Mouse (Mus musculus): Measurements from ENCODE around the gene Cacna2d2.
A peak's percentile ranks its signal among the peaks of the same experiment; 100 is the strongest.

The Cacna2d2 gene

DNA sequence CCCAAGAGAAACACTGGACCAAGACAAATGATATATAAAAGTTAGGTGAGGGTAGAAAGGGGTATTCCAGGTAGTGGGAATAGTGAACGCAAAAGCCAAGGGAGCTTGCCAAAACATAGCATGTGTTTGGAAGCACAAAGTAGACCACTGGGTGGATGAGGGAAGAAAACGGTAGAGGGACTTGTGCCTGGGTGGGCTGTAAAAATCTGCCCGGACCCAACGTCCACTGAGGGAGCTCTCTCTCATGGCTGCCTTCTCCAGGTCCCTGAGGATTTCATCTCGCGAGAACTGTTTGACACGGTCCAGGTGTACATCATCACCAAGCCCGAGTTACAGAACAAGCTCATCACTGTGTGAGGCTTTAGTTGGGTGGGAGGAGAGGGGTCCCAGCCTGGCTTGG, 143.3 kb downstream of the Cacna2d2 start:
- DNase-seq: no peak

DNA sequence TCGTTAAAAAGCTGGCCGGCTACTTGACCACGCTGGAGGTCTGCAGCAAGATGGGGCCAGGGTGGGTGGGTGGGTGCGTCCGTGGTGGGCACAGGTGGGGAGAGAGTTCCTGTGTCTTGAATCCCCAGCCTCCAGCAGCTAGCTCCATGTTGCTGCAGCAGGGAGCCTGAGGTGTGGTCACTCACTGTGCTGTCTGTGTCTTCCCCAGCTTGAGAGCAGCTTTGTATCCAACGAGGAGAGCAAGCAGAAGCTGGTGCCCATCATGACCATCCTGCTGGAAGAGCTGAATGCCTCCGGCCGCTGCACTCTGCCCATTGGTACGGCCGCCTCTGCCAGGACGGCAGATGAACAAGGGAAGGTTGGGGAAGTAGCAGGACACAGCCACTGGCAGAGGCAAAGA, 143.9 kb downstream of the Cacna2d2 start:
- DNase-seq: no peak

GRCm38 (mm10) chr9:107544196-107544700, 144.8 kb downstream of the Cacna2d2 start:
- no peak for DNase-seq

- DNase-seq: peak in 1 of 2 experiments; percentile 59
Observed at GRCm38 (mm10) chr9:107544729-107545128, 145.3 kb downstream of the Cacna2d2 start.

DNA sequence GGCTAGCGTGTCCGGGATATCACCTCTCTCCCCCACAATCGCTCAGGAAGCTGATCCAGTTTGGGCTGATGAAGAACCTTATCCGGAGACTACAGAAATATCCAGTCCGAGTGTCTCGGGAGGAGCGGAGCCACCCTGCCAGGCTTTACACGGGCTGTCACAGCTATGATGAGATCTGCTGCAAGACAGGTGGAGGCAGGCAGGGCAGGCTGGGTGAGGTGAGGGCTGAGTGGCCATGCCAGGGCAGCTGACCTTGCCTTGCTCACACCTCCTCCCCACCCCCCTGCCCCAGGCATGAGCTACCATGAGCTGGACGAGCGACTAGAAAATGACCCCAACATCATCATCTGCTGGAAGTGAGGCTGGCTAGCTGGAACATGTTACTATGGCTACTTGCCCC, 145.8 kb downstream of the Cacna2d2 start:
- DNase-seq: peak in 1 of 2 experiments; percentile 56

DNA sequence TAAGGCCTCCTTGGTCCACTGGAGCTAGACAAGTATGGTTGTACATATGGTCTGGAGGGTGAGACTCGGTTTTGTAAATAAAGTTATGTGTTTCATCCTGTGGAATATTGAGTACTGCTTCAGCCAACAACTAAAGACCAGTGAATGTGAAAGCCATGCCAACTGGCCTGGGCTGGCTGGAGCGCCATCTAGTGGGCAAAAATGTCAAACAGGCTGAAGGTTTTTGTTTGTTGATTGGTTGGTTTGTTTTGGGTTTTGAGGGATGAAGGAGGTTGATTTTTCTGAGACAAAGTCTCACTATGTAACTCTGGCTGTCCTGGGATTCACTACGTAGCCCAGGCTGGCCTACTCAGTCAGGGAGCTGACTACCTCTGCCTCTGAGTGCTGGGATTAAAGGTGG, 146.2 kb downstream of the Cacna2d2 start:
- DNase-seq: peak; percentile 80 to 89

- peak; percentile 98 for DNase-seq
Observed at GRCm38 (mm10) chr9:107547026-107547425, 147.6 kb downstream of the Cacna2d2 start, which contains the start of gene Zmynd10. Zmynd10 (plus strand) TSS chr9:107547298.

- DNase-seq: peak in 1 of 2 experiments; percentile 40
Observed at GRCm38 (mm10) chr9:107547957-107548356, 148.5 kb downstream of the Cacna2d2 start.

- peak in 1 of 2 experiments; percentile 46 for DNase-seq
Observed at GRCm38 (mm10) chr9:107548820-107549219, 149.4 kb downstream of the Cacna2d2 start.

DNA sequence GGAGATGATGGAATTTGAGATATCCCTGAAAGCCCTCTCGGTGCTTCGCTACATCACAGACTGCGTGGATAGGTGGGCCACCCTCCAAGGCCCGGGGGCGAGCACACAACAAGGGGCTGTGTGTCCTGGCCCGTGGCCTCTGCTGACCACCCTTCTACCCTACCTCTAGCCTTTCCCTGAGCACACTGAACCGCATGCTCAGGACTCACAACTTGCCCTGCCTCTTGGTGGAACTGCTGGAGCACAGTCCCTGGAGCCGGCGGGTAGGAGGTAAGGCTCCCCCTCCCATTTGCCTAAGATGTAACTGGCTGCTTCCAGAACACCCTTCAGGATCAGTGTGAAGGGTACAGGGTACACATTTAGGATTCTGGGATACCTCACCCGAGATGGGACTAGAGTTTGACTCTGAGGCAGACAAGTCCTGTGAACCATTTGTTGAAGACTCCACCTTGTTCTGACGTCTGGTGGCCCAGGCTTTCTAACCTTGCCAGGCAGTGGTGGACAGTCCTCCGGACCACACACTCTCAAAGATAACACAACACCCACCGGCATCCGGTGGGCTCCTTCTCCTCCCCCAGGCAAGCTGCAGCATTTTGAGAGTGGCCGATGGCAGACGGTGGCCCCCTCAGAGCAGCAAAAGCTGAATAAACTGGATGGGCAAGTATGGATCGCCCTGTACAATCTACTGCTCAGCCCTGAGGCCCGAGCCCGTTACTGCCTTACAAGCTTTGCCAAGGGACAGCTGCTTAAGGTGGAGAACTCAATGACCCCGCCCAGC, 150.1 kb downstream of the Cacna2d2 start:
- peak in 1 of 2 experiments; percentile 50 for DNase-seq

- DNase-seq: peak; percentile 84 to 95
Observed at GRCm38 (mm10) chr9:107550491-107551116, 151.2 kb downstream of the Cacna2d2 start.

DNA sequence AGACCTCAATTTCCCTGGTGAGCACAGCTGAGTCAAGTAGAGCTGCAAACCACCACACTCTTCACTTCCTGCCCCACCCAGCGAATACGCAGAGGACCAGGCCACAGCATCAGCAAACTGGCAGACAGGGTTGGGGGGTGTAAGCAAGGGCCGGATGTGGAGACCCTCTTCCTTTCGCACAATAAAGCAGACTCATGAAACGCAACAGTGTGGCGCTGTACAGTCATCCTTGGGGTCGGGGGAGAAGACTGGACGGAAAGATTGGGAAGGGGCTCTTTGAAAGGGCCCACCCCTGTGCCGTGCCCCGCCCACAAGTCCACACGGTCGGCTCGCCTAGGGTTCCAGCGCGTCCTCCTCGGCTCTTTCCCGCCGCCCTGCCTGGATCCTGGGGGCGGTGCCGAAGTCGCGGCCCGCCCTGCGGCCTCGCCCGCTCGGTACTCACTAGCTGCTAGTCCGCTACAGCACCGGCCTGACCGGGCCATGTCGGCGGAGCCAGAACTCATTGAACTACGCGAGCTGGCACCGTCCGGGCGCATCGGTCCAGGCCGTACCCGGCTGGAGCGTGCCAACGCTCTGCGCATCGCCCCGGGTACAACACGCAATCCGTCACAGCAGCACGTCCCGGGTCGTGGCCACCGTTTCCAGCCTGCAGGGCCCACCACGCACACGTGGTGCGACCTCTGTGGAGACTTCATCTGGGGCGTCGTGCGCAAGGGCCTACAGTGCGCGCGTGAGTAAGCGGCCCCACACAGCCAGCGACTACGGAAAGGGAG, 151.9 kb downstream of the Cacna2d2 start, which contains the start of gene Rassf1:
Gene Rassf1, plus strand, starts transcription at position 439 of the 773 bp plus-strand sequence.
- peak; percentile 78 to 92 for DNase-seq

GRCm38 (mm10) chr9:107551890-107552355, 152.5 kb downstream of the Cacna2d2 start:
- no peak for DNase-seq

DNA sequence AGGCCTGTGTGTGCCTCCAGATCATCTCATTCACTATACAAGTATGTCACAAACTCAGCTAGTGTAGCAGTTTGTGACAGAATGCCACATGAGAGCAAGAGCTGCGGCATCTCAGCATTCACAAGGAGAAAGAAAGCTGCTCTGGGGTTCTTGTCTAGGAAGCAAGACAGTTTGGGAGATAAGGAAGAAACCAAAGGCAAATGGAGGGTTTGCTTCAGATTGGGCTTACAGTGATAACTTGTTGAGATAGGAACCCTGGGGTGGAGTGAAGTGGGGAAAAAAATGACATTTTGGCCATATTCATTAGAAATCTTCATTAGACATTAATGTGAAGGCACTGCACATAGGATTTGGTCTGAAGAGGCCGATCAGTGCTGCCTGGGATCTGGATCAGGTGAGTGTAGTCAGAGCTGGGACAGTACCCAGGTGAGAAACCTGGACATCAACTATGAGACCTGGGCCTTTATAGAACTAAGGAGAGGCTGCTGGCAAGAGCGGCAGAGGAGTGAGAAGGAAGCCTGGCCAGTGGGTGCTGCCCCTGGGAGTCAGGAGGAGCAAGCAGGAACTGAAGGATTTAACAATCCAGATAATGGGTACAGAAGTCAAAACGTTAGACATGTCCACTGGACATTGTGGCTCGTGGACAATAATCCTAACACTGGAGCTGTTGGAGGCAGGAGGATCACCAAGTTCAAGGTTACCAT, 153.4 kb downstream of the Cacna2d2 start:
- peak in 1 of 2 experiments; percentile 42 for DNase-seq

- DNase-seq: peak in 1 of 2 experiments; percentile 79
Observed at GRCm38 (mm10) chr9:107553541-107554318, 154.3 kb downstream of the Cacna2d2 start.

DNA sequence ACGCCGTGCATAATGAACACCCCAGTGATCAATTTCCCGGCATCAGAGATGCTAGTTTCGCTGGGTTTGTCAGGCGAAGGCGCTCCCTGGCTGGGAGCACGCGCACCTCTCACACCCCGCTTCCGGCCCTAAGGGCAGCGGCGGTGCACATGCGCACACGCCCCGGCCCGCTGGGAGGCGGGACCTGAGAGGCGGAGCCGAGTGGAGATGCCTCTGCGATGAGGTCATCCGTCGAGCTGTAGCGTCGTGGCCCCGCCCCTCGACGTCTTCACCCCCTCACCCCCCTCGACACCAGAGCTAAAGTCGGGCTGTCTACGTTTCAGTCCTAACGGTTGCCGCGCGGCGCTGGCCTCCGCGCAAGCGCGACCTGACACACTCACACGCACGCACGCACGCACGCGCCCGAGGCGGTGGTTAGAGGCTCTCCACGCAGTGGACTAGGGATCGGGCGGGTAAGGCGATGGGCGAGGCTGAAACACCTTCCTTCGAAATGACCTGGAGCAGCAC, 155.0 kb downstream of the Cacna2d2 start:
- DNase-seq: peak; percentile 97

- peak; percentile 68 to 82 for DNase-seq
Observed at GRCm38 (mm10) chr9:107555031-107555457, 155.6 kb downstream of the Cacna2d2 start.

DNA sequence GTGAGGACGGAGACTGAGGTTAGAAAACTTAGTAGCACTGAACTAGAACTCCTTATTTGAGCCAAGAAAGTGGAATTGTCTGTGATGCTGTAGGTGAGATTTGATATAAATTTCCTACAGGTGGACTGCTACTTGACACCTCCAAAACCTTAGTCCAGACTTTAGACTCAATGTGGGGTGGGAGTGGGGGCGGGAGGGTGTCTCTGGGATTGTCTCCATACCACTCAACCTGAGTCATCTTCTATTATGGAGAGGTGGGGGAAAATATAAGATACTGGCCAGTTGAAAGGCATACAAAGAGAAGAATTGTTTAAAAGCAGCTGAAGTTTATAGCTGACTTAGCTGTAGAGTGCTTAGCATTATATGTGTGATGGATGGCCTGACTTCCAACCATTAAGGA, 156.3 kb downstream of the Cacna2d2 start:
- no peak for DNase-seq

DNA sequence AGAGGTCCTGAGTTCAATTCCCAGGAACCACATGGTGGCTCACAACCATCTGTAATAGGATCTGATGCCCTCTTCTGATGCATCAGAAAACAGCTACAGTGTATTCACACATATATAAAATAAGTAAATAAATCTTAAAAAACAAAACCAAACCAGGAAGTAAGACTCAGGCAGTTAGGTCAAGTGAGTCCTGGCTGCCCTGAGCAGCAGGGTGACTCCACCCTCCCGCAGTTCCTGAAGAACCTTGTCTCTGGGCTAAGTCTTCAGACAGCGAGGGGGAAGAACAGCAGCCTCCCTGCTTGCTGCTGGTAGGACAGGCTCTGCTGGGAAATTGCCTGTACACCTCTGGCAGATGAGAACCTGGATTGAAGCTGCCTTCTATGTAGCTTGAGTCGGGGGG, 156.9 kb downstream of the Cacna2d2 start:
- DNase-seq: peak in 1 of 2 experiments; percentile 54

DNA sequence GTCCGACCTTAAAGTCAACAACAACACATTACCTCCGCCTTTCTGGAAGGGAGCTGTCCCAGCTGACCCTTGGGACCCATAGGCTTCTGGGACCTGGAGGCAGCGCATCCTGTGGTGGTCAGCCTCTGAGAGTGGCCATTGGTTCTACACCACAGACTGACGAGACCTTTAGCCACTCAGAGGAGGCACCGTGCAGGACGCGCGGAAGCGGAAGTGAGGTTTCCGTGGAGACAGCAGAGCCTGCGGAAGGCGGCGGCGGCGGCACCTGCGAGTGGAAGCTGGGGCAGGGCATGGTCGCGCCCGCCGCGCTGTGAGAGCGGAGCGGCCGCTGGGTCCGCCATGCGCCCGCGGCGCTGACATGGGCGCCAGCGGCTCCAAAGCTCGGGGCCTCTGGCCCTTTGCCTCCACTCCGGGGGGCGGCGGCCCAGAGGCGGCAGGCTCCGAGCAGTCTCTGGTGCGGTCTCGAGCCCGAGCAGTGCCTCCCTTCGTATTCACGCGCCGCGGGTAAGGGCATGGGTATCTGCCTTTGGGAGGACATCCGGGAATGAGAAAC, 163.7 kb downstream of the Cacna2d2 start, which contains the start of gene Tusc2:
Gene Tusc2, plus strand, starts transcription at position 227 of the 553 bp plus-strand sequence.
- DNase-seq: peak; percentile 96 to 99

Data from kidney, postnatal 25 days (tissue).